Mouse (Mus musculus): Measurements from ENCODE around the gene Dnpep. TPM values are rescaled to one million over a fixed set of nuclear protein-coding genes. Genes with fewer than 3 reads are reported as not detected.

Dnpep gene
- 10 to 100 TPM; 49.1 to 50.0 TPM for total RNA-seq (2021)
- long read RNA-seq, experiment 1, transcript Dnpep-201 (15 exons, 2,488 nt) = major isoform, 30 of 38 reads
- long read RNA-seq, experiment 1, partial matches to known transcripts = 2 of 38 reads
- long read RNA-seq, experiment 1, other reads (novel, unspliced or antisense) = 4 of 38 reads
- long read RNA-seq, experiment 2, transcript Dnpep-201 (15 exons, 2,488 nt) = major isoform, 55 of 67 reads
- long read RNA-seq, experiment 2, partial matches to known transcripts = 5 of 67 reads
- long read RNA-seq, experiment 2, other reads (novel, unspliced or antisense) = 5 of 67 reads

DNA sequence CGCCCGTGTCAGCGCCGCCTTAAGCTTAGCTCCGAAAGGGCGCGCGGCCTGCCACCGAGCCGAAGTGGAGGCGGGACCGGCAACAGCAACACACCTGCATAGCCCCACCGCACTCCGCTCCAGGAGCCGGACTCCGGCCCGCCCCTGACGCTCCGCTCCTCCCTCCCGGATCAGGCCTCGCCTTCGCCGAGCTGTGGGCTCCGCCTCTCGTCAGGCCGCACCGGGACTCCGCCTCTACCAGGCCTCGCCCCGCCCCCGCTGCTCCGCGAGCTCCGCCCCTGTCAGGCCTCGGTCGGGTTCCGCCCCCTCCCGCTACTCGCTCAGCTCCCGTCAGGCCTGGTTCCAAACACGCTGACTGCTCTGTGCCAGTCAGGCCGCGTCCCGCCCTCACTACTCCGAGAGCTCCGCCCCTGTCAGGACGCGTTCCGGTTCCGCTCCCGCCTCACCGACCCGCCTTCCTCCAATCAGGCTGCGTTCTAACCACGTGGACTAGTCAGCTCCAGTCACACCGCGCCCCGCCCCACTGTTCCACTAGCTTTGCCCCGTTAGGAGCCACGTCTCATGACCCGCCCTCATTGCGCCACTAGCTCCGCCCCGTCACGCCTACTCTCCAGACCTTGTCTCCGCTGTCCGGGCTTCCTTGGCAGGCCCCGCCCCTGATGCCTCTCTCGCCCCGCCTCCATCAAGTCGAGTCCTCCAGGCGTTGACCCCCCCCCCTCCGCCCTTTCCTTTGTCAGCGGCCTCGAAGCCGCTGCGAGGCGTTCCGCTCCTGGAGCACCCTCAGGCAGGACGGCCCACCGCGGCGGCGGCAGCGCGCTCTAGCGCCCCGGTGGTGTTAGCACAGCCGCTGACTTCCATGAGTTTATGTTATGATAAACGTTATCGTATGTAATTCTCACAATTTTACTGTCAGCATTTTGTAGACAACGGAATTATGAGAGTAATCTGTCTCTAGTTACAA, at the start of gene Dnpep:
Gene Dnpep (minus strand): TSS at position 750 of the 961 bp plus-strand sequence.
- DNase-seq (ENCODE audit: low spot score in 2 of 2) = peak; percentile 100
- Histone ChIP-seq H3K4me3 (peak within 1 kb of the TSS; percentile 98), H3K27ac (peak within 1 kb of the TSS; percentile 92)
- peak; percentile 80 for TF ChIP-seq CTCF (conservative IDR thresholded peaks at IDR 0.05)

DNA sequence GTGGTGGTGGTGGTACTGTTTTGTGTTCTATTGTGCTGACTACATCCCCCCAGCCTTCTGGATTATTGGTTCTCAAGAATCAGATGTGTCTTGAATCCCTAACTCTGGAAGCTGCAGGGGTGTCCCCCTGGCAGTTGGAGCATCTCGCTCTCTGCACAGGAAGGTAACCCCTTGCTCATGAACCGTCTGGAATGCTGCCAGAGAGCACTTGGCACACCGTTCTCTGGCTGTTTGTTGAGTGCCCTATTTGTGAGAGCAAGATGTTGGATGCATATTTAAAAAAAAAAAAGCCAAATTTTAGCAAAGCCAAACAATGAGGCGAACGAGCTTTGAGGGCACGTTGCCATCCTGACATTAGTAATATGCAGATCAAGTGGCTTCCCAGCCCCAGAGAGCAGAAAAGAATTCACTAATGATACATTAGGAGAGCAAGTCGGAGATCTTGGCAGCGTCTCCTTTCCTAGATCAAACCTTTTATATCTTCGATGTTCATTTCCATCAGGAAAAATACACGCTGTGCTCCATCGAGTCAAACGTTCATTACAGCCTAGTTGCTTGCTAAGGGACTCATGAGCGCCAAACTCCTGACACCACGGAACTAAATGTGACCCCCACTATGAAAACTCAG, 47.8 kb upstream of the Dnpep start:
- DNase-seq (ENCODE audit: low spot score in 2 of 2) = no peak
- TF ChIP-seq CTCF (conservative IDR thresholded peaks at IDR 0.05) = no peak
- Histone ChIP-seq H3K27ac (no peak overlapping the region), H3K4me3 (no peak overlapping the region)

DNA sequence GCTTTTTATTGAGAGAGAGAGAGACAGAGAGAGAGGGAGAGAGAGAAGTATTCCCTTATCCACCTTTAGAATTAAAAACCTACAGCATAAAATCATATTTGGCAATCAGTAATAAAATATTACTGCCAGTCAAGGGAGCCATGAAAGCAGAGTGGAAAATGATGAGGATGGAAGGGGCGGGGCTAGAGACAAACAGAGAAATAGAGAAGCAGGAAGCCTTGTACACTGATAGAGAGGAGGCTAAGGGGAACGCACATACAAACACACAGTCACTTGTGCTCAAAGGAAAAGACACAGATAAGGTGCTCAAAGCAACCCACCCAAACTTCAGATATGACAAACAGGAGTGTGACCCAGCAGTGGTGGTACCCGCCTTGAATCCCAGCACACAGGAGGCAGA, 46.1 kb upstream of the Dnpep start:
- DNase-seq (ENCODE audit: low spot score in 2 of 2) = no peak
- Histone ChIP-seq H3K27ac (no peak overlapping the region), H3K4me3 (no peak overlapping the region)
- no peak for TF ChIP-seq CTCF (conservative IDR thresholded peaks at IDR 0.05)

DNA sequence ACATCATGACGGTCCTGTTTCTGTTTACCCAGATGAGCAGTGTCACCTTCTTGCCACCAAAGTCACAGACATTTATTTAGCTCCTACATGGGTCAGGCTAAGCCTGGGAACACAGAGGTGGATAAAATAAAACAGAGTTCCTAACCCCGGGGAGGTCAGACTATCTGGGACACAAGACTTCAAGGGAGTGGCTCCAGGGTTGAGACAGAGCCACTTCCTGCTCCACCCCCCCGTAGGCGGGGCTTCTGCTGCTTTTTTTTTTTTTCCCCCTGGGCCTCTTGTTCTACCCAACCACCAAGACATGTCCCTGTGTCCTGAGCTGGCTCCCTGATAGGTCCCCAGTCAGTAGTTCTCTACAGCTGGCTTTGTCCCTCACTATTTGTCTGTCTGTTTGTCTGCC, 44.0 kb upstream of the Dnpep start:
- no peak overlapping the region for H3K4me3 ChIP-seq
- TF ChIP-seq CTCF (conservative IDR thresholded peaks at IDR 0.05) = no peak
- H3K27ac ChIP-seq = no peak overlapping the region
- no peak for DNase-seq (ENCODE audit: low spot score in 2 of 2)

DNA sequence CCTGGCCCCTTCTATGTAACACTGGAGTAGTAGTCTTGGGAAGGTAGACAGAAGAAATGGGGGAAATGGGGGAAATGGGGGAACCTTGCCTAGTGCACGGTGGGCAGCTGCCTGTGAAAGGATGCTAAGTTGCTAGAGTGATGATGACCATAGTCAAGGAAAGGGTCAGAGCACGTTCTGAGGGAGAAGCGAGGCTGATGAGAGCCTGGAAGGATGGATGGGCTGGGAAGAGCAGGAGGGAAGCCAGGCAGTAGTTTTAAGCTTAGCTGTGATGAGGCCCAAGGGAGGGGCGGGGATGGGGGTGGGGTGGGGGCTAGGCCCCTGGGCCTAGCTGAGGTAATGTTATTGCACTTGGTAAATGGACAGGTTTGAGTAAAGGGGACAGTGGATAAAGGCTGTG, 43.3 kb upstream of the Dnpep start:
- no peak for DNase-seq (ENCODE audit: low spot score in 2 of 2)
- no peak overlapping the region for H3K27ac ChIP-seq
- TF ChIP-seq CTCF (conservative IDR thresholded peaks at IDR 0.05) = no peak
- no peak overlapping the region for H3K4me3 ChIP-seq

DNA sequence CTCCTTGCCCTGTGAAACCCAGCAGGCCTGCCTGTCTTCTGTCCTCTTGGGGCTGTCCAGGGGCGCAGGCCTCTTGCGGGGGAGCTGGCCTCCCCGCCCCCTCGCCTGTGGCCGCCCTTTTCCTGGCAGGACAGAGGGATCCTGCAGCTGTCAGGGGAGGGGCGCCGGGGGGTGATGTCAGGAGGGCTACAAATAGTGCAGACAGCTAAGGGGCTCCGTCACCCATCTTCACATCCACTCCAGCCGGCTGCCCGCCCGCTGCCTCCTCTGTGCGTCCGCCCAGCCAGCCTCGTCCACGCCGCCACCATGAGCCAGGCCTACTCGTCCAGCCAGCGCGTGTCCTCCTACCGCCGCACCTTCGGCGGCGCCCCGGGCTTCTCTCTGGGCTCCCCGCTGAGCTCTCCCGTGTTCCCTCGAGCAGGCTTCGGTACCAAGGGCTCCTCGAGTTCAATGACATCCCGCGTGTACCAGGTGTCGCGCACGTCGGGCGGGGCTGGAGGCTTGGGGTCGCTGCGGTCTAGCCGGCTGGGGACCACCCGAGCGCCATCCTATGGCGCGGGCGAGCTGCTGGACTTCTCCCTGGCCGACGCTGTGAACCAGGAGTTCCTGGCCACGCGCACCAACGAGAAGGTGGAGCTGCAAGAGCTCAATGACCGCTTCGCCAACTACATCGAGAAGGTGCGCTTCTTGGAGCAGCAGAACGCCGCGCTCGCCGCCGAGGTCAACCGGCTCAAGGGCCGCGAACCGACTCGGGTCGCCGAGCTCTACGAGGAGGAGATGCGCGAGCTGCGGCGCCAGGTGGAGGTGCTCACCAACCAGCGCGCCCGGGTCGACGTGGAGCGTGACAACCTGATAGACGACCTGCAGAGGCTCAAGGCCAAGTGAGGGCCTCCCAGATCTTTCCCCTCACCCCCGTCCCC, 42.6 kb upstream of the Dnpep start, which contains the start of gene Des:
Gene Des (plus strand): TSS at position 218 of the 920 bp plus-strand sequence.
- TF ChIP-seq CTCF (conservative IDR thresholded peaks at IDR 0.05) = no peak
- DNase-seq (ENCODE audit: low spot score in 2 of 2) = no peak
- peak within 1 kb of the TSS; percentile 65 for H3K27ac ChIP-seq
- no peak within 1 kb of the TSS for H3K4me3 ChIP-seq

- Histone ChIP-seq H3K27ac (peak overlapping the region; percentile 65), H3K4me3 (no peak overlapping the region)
- no peak for TF ChIP-seq CTCF (conservative IDR thresholded peaks at IDR 0.05)
- DNase-seq (ENCODE audit: low spot score in 2 of 2) = peak in 1 of 2 experiments; percentile 13
Measured at GRCm38 (mm10) chr1:75359346-75359745, 41.6 kb upstream of the Dnpep start.

- Histone ChIP-seq H3K4me3 (no peak overlapping the region), H3K27ac (peak overlapping the region; percentile 65)
- DNase-seq (ENCODE audit: low spot score in 2 of 2) = no peak
- TF ChIP-seq CTCF (conservative IDR thresholded peaks at IDR 0.05) = no peak
Measured at GRCm38 (mm10) chr1:75358009-75358408, 40.2 kb upstream of the Dnpep start.

GRCm38 (mm10) chr1:75357261-75357660, 39.5 kb upstream of the Dnpep start:
- DNase-seq (ENCODE audit: low spot score in 2 of 2) = no peak
- H3K4me3 ChIP-seq = no peak overlapping the region
- TF ChIP-seq CTCF (conservative IDR thresholded peaks at IDR 0.05) = no peak
- peak overlapping the region; percentile 65; the same call in 1 of the 2 replicates for H3K27ac ChIP-seq

DNA sequence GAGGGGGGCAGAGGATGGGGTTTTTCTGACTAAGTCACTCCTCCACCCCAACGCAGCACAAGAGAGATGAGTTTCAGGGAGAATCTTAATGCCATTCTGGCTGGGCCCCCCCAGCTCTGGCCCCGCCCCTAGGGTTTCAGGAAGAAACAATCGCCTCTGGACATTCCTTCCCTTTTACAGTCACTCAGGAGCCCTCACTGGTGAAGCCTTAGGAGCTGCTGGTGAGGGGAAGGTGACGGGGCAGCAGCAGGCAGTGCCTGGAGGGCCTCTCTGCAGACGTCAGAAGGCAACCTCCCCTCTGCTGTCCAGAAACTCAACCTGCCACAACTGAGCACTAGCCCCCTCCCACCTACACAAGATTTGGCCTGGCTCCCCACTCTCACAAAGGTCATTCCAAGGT, 31.5 kb upstream of the Dnpep start:
- TF ChIP-seq CTCF (conservative IDR thresholded peaks at IDR 0.05) = no peak
- no peak for DNase-seq (ENCODE audit: low spot score in 2 of 2)
- H3K4me3 ChIP-seq = no peak overlapping the region
- H3K27ac ChIP-seq = no peak overlapping the region

DNA sequence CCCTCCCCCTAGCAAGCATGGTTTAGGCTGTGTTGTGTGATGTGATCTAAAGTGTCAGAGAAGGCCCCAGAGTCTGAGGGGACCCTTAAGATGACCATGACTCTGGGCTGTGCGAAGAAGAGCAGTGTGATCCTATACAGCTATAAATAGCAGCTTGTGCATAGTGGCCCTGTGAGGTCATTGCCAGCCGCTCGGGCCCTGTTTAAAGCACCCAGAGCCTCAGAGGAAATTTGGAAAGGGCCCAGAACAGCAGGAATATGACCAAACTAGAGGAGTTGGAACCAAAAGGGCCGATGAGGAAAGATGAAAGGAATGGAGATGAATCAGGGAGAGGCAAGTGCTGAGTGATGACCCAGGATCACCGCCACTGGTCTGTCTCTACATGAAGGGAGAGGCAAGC, 29.5 kb upstream of the Dnpep start:
- TF ChIP-seq CTCF (conservative IDR thresholded peaks at IDR 0.05) = no peak

More for the DNA sequence above, 29.5 kb upstream of the Dnpep start:
- no peak overlapping the region for H3K4me3 ChIP-seq
- DNase-seq (ENCODE audit: low spot score in 2 of 2) = no peak
- no peak overlapping the region for H3K27ac ChIP-seq
